Mouse (Mus musculus) left cerebral cortex, postnatal 25 days (tissue): ENCODE data around the gene Gm21858. TPM values are rescaled to one million over a fixed set of nuclear protein-coding genes. Genes with fewer than 3 reads are reported as not detected.
"Not testable (repeated sequence)": the region's sequence is repeated elsewhere in the genome, so short reads cannot be mapped to it uniquely, and the experiment has no call there.

Experiments used
- DNase-seq, 2 experiments: peaks; one replicate each; pipeline ENCODE4 v3.0.0; 2022; ENCODE audit warnings: low spot score in 2 of 2, mixed read lengths in 1 of 2
- intact Hi-C: fragments of 180-260 bp; cut with DNase I; formaldehyde crosslinking; loops from one replicate; pipeline ENCODE4 v1.15.1; 2025
- total RNA-seq, 2 experiments: library from RNA; stranded (reverse); gene quantifications; 2 replicates each; pipeline ENCODE4 v1.2.3; 2021

The Gm21858 gene
- not detected for total RNA-seq

GRCm38 (mm10) chrY:55731456-55731855, at the start of gene Gm21858:
TSS of gene Gm21858 (plus strand) at chrY:55731756.
- DNase-seq, intact Hi-C loops: not testable (repeated sequence)
